Mouse (Mus musculus): ENCODE measurements around the gene Vamp9.

DNA sequence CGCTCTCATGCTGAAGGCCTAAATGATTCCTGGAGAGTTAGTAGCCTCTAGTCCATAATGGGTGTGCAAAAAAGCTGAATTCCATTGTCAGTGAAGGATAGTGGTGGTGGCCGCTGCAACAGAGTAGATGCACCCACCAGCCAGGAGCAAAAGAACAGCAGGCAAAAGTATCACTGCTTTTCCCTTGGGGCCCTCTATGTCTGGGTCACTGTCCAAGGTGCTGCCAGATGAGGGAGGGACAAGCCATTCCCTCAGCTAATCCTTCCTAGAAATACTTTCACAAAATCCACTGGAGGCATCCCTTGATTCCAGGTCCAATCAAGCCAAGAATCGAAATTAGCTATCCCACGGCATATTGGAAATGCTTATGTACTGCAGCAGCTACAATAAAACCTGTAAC, 22.0 kb upstream of the Vamp9 start:
- TF ChIP-seq MAFK (IDR thresholded peaks at IDR 0.05; ENCODE audit: insufficient read depth, low read depth, low read length), result no peak
- no peak for TF ChIP-seq ZC3H11A (IDR thresholded peaks at IDR 0.05; ENCODE audit: borderline replicate concordance, low read depth, low read length)
- TF ChIP-seq ZNF384 (IDR thresholded peaks at IDR 0.05; ENCODE audit: low read depth, low read length), result no peak

Data from ES-E14 (cell line).